Mouse (Mus musculus): Measurements from ENCODE around the gene Tesk1.

GRCm38 (mm10) chr4:43415221-43416070, 26.3 kb upstream of the Tesk1 start:
- TF ChIP-seq CTCF (IDR thresholded peaks at IDR 0.05; ENCODE audit: low read depth) (no peak), EP300 (IDR thresholded peaks at IDR 0.05; ENCODE audit: low read depth) (no peak)
